Mouse (Mus musculus) hindbrain, embryonic 14.5 days (tissue): ENCODE results near the gene Olfr56. TPM values are rescaled to one million over a fixed set of nuclear protein-coding genes. Genes with fewer than 3 reads are reported as not detected.

Experiments used
- ATAC-seq: fragments of 200-750 bp; cut with Nextera tagmentation; 2 replicates; pipeline ENCODE4 v1.8.0; 2017; ENCODE audit warnings: moderate number of reproducible peaks, mild to moderate bottlenecking, moderate TSS enrichment, moderate library complexity; ENCODE audit not compliant: low FRiP score
- DNase-seq: peaks from one replicate; pipeline ENCODE4 v3.0.0-alpha.2; 2015; ENCODE audit warnings: low spot score
- H3K27ac ChIP-seq: fragments of 300-500 bp; sonication (generic); 2 replicates; pipeline ENCODE4 v1.5.1; 2014; ENCODE audit warnings: mild to moderate bottlenecking, moderate library complexity
- H3K27me3 ChIP-seq: fragments of 300-500 bp; sonication (generic); 2 replicates; pipeline ENCODE4 v1.6.1; 2014; ENCODE audit warnings: mild to moderate bottlenecking, low read length, mixed read lengths; ENCODE audit not compliant: control insufficient read depth, insufficient read depth
- H3K36me3 ChIP-seq: fragments of 300-500 bp; sonication (generic); replicated peaks from 2 replicates; pipeline ENCODE4 v1.6.1; 2014; ENCODE audit not compliant: control insufficient read depth, insufficient read depth
- H3K4me1 ChIP-seq: fragments of 300-500 bp; sonication (generic); replicated peaks from 2 replicates; pipeline ENCODE4 v1.6.1; 2014; ENCODE audit warnings: antibody characterized with exemption, low read length, mixed read lengths; ENCODE audit not compliant: control insufficient read depth, insufficient read depth
- H3K4me2 ChIP-seq: fragments of 300-500 bp; sonication (generic); replicated peaks from 2 replicates; pipeline ENCODE4 v1.6.1; 2014; ENCODE audit warnings: mild to moderate bottlenecking, moderate library complexity
- H3K4me3 ChIP-seq: fragments of 300-500 bp; sonication (generic); replicated peaks from 2 replicates; pipeline ENCODE4 v1.5.1; 2014; ENCODE audit warnings: mild to moderate bottlenecking, low read length
- H3K9ac ChIP-seq: fragments of 300-500 bp; sonication (generic); 2 replicates; pipeline ENCODE4 v1.6.1; 2014
- H3K9me3 ChIP-seq: fragments of 300-500 bp; sonication (generic); 2 replicates; pipeline ENCODE4 v1.6.1; 2016; ENCODE audit warnings: low read length; ENCODE audit not compliant: control insufficient read depth
- WGBS: fragments of 180-500 bp; shearing (Covaris S2); extraction: QIAGEN DNeasy Blood & Tissue Kit; methylation state at CpG from one replicate; pipeline ENCODE4 v1.1.7; 2014; 5-methylcytosine and 5-hydroxymethylcytosine counted together
- polyA plus RNA-seq: library from polyadenylated mRNA; unstranded; fragments of >200 nt; fragmentation: Nextera tagmentation; extraction: Ambion mirVana; gene quantifications from 2 replicates; pipeline ENCODE4 v1.2.1, GENCODE M21; 2014

Olfr56 gene
- polyA plus RNA-seq, 1 experiment from 2014 or later: not detected

DNA sequence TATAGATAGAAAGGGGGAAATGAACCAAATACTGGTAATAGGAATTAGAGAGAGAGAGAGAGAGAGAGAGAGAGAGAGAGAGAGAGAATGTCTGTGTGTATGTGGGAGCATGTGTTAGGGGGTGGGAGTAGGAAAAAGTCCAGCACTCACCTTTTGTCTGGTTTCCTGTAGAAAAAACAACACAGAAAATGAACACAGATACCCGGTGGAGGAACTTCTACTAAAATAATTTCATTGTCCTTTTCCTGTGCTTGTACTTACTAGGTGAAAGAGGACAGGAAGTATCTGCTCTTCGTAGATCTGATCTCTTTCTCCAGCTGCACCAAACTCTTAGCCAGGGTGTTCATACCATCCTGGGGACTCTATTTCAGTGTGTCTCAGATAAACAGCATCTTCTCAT lies 135.5 kb downstream of the Olfr56 start:
- no peaks in the 10 kb centered on the region for H3K27me3 ChIP-seq
- no peak overlapping the region for H3K4me2 ChIP-seq
- DNase-seq (no peak), ATAC-seq (no peak)
- H3K9ac ChIP-seq: no peak overlapping the region
- no peak overlapping the region for H3K4me3 ChIP-seq
- WGBS: 80% methylated on average over 2 of the region's 2 CpGs
- no peaks in the 10 kb centered on the region for H3K9me3 ChIP-seq
- no peaks in the 10 kb centered on the region for H3K36me3 ChIP-seq
- H3K4me1 ChIP-seq: no peaks in the 10 kb centered on the region
- no peak overlapping the region for H3K27ac ChIP-seq

DNA sequence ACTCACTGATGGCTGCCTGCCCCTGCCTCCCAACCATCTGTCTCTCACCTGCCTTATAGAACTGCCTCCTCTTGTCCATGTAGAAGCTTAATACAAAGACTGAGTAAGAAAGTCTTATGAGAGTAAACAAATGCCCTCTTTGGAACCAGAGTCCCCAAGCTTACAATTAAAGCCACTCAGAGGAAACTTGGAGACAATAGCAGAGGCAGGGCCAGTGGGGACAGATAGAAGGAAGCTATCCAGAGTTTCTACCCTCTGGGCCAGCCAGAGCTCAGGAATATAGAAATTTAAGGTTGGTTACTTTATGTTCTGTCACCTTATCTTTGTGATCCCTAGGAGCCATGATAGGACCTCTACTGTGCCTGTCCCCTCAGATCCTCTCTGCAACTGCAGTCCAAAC lies 136.1 kb downstream of the Olfr56 start, which contains the start of gene Olfr1396:
TSS of gene Olfr1396 (minus strand) at position 101 of the 400 bp plus-strand sequence.
- ATAC-seq (no peak), DNase-seq (no peak)
- H3K9me3 ChIP-seq: no peaks in the 10 kb centered on the region
- H3K4me3 ChIP-seq: no peak within 1 kb of the TSS
- H3K27ac ChIP-seq: no peak within 1 kb of the TSS
- H3K4me2 ChIP-seq: no peak within 1 kb of the TSS
- no peaks in the 10 kb centered on the region for H3K27me3 ChIP-seq
- no peak within 1 kb of the TSS for H3K9ac ChIP-seq
- no peaks in the 10 kb centered on the region for H3K4me1 ChIP-seq
- H3K36me3 ChIP-seq: no peaks in the 10 kb centered on the region

DNA sequence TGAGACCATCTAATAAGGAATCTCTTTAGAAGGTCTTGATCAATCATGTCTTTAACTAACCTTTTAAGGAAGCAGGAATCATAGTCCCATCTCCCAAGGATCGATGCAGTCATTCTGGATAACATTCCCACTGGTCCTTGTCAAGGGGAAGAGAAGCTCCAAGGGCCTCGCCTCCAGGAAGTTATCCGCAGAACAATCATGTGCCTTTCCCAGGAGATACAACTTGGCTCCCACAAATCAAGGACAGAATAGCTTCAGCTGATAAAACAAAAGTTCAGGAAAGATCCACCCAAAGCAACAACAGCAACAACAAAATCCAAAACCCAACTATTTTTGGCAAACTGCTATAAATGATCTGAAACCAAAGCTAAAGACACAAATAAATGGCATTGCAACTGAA lies 140.9 kb downstream of the Olfr56 start:
- no peaks in the 10 kb centered on the region for H3K27me3 ChIP-seq
- DNase-seq (no peak), ATAC-seq (no peak)
- H3K36me3 ChIP-seq: no peaks in the 10 kb centered on the region
- no peak overlapping the region for H3K9ac ChIP-seq
- no peak overlapping the region for H3K4me2 ChIP-seq
- H3K4me3 ChIP-seq: no peak overlapping the region
- H3K27ac ChIP-seq: no peak overlapping the region
- 86% methylated on average over 3 of the region's 3 CpGs for WGBS
- H3K4me1 ChIP-seq: no peaks in the 10 kb centered on the region
- no peaks in the 10 kb centered on the region for H3K9me3 ChIP-seq

DNA sequence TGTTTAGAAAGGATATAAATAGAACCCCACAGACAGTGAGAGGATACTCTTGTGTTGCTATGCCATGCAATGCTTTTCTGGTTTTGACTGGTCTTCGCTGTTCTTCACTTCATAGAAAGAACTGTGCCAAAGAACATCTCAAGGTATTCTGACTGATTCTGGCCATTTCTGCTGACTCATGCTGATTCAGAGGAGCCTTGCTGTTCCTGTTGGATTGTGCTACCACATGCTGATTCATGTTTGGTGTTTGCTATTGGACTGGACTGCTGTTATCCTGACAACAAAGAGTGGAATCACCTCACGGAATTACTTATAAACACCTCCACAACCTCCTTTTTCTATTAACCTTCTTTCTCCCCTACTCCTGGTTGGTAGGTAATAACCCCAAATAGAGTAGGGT lies 145.5 kb downstream of the Olfr56 start:
- Histone ChIP-seq H3K9ac (no peak overlapping the region), H3K9me3 (no peaks in the 10 kb centered on the region), H3K27me3 (no peaks in the 10 kb centered on the region), H3K4me3 (no peak overlapping the region), H3K4me2 (no peak overlapping the region), H3K4me1 (no peaks in the 10 kb centered on the region), H3K27ac (no peak overlapping the region), H3K36me3 (no peaks in the 10 kb centered on the region)
- DNase-seq (no peak), ATAC-seq (no peak)
- whole genome bisulfite sequencing: 92% methylated on average over 2 of the region's 2 CpGs

DNA sequence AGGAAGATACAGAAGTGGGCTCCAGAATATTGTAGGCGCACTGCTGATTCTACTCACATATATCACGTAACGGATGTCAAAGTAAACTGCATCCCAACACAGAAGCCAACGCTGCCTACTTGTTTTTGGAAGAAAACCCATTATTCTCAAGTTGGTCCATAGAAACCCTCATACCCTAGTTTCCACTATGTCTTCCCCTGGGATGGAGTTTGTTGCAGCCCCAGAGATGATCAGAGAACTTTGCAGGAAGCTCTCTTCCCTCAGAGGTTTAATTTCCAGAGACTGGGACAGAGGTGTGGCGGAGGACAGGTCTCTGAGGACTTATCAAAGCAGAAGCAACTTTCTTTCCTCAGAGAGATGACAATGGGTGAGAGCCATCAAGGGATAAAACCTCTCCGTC lies 163.3 kb downstream of the Olfr56 start, which contains the start of gene Olfr1395:
TSS of gene Olfr1395 (plus strand) at position 301 of the 400 bp plus-strand sequence.
- Histone ChIP-seq H3K4me3 (no peak within 1 kb of the TSS), H3K36me3 (no peaks in the 10 kb centered on the region), H3K9me3 (no peaks in the 10 kb centered on the region), H3K4me1 (no peaks in the 10 kb centered on the region), H3K9ac (no peak within 1 kb of the TSS), H3K27ac (no peak within 1 kb of the TSS), H3K4me2 (no peak within 1 kb of the TSS), H3K27me3 (no peaks in the 10 kb centered on the region)
- 93% methylated on average over 6 of the region's 6 CpGs for WGBS
- no peak for DNase-seq
- ATAC-seq: no peak

DNA sequence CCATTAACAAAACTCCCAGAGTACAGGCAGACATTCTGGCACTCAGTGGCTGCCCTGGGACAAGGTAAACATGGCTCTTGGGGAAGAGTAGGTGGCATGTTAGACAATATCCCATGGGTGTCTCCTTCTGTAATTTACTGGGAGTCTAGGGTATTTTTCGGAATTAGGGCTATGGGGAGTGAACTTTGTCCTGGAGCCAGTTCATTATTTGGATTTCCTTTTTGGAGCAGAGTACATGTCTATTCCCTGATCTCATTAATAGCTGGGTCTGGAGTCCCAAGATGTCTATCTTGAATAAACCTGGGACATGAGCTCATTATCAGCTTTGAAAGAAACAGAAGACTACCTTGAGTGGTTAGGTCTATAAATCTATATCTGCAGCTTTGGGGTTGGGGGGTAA lies 175.4 kb downstream of the Olfr56 start, which contains the start of gene Olfr1394:
TSS of gene Olfr1394 (plus strand) at position 301 of the 400 bp plus-strand sequence.
- Histone ChIP-seq H3K4me2 (no peak within 1 kb of the TSS), H3K4me1 (no peaks in the 10 kb centered on the region), H3K9ac (no peak within 1 kb of the TSS), H3K27me3 (no peaks in the 10 kb centered on the region), H3K36me3 (no peaks in the 10 kb centered on the region), H3K9me3 (no peaks in the 10 kb centered on the region), H3K27ac (no peak within 1 kb of the TSS), H3K4me3 (no peak within 1 kb of the TSS)
- WGBS: 89% methylated on average over 1 of the region's 1 CpGs
- DNase-seq (no peak), ATAC-seq (no peak)

DNA sequence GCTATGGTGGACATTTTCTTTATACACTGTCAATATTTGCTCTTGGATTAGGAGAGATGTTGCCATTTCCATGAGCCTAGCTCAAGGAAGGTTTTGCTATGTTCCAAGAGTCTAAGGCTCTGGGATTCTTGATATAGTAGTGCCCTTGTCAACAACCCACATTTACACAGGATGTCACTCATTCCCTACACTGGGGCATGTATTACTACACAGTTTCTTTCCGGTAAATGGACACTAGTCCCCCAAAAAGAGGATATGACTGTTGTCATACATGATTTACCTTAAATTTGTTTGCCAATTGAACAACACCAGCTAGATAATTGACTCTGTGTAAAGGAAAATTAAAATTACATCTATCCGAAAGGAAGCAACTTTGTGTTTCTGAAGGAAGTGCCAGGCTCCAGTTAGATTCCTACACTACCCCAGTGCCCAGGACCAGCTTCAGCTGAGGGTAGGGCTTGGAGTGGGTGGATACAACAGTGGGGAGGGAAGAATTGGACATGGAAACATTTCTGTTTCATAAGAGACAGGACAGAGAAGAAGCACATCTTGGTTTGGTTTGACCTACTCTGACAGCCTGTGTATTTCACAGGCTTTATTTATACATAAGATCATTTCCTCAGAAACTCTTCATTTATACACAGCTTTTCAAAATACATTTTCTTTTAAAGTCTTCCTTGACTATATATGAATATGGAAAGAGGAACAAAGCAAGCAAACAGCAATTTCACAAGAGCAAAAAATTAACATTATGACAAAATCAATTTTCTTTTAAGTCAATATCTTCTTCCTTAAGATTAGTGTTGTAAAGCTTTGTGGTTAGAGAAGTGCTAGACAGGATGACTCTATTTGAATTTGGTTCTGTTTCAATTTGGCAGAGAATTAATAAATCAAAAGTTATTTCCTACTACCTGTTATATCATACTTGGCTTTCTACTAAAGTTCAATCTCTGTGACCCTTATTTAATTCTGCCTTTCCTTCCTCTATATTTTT lies 178.4 kb downstream of the Olfr56 start:
- ATAC-seq (no peak), DNase-seq (no peak)
- H3K27me3 ChIP-seq: no peaks in the 10 kb centered on the region
- H3K4me1 ChIP-seq: no peaks in the 10 kb centered on the region
- 90% methylated on average over 2 of the region's 2 CpGs for WGBS
- no peak overlapping the region for H3K4me3 ChIP-seq
- H3K9me3 ChIP-seq: no peaks in the 10 kb centered on the region
- no peak overlapping the region for H3K9ac ChIP-seq
- no peak overlapping the region for H3K27ac ChIP-seq
- no peak overlapping the region for H3K4me2 ChIP-seq
- no peaks in the 10 kb centered on the region for H3K36me3 ChIP-seq

DNA sequence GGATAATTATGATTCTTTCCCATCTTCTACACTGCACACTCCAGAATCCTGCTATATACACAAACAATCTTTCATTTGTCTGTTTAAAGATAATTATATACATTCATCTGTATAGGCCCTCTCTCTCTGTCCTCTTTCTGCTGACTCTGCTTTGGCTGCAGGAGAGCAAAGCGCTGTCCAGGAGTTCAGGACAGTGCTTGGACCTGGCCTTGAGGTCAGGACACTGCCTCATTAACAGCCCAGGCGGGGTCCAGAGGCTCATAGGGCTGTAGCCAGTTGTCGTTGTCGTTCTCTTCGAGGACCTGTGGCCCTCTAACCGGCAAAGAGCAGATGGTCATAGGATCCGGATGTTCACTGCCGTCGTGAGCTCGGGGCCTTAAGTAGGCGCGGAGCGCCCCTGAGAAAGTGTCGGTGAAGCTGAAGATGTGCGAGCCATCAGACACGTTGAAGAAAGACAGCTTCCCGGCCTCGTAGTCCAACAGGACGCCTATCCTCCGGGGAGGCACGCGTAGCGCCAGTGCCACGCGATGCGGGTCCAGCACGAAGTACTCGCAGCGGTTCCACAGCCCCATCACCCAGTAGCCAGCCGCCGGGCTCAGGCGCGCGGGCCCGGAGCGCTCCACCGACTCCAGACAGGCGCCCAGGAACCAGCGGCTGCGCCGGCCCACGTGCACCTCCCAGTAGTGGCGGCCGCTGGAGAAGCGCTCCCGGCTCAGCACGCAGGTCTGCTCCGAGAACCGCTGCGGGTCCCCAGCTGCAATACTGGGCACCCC lies 190.3 kb downstream of the Olfr56 start:
- Histone ChIP-seq H3K9me3 (0 out of 2 replicates have a peak, but pooled peaks cover 7% of the 10 kb centered on the region), H3K4me3 (peak overlapping the region; percentile 36), H3K27me3 (peaks cover 19% of the 10 kb centered on the region), H3K4me2 (peak overlapping the region; percentile 77), H3K4me1 (no peaks in the 10 kb centered on the region; the same call in 1 of the 2 replicates), H3K36me3 (no peaks in the 10 kb centered on the region), H3K9ac (peak overlapping the region; percentile 50), H3K27ac (no peak overlapping the region)
- WGBS: 6% methylated on average over 50 of the region's 50 CpGs
- DNase-seq (peak; percentile 25), ATAC-seq (peak; percentile 86)

DNA sequence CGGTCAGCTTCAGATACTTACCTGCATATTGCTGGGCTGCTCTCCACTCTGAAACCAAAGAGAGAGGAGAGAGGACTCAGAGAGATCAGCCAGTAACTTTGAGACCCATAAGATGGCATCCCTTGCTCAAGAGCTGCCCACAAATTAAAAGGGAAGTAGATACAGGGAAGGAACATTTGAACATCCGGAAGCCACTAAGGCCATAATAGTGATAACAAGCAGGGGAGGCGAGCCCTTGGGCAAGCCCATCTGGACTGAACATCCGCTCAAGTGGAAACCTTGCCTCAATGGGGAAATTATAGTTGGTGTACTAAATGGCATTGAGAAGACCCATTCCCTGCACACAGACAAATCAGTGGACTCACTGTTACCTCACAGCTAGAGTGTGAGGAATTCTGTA lies 191.9 kb downstream of the Olfr56 start:
- ATAC-seq: no peak
- Histone ChIP-seq H3K27me3 (peaks cover 19% of the 10 kb centered on the region), H3K9ac (no peak overlapping the region), H3K36me3 (no peaks in the 10 kb centered on the region), H3K4me3 (no peak overlapping the region), H3K4me1 (no peaks in the 10 kb centered on the region; the same call in 1 of the 2 replicates), H3K4me2 (no peak overlapping the region), H3K27ac (no peak overlapping the region), H3K9me3 (0 out of 2 replicates have a peak, but pooled peaks cover 7% of the 10 kb centered on the region)
- no peak for DNase-seq
- 92% methylated on average over 4 of the region's 4 CpGs for WGBS
